Mouse (Mus musculus) MEL (cell line): ENCODE data around the gene Phkg1.
"Not testable (repeated sequence)": the region's sequence is repeated elsewhere in the genome, so short reads cannot be mapped to it uniquely, and the experiment has no call there.

Source experiments
- BHLHE40 ChIP-seq: IDR thresholded peaks from 2 replicates; pipeline ENCODE4 v1.6.1; 2012; ENCODE audit warnings: low read depth, mild to moderate bottlenecking, inconsistent platforms, low read length, improper control_type of control experiment, borderline replicate concordance
- CHD2 ChIP-seq: IDR thresholded peaks from 2 replicates; pipeline ENCODE4 v1.6.1; 2011; ENCODE audit warnings: low read length, improper control_type of control experiment
- CTCF ChIP-seq, 3 experiments: IDR thresholded peaks in 2 of 3; conservative IDR thresholded peaks in 1 of 3; 2 replicates each; pipeline ENCODE4 v1.5.1; 2011 to 2012; ENCODE audit warnings: low read length in 3 of 3, low read depth in 2 of 3, mild to moderate bottlenecking in 2 of 3, improper control_type of control experiment in 1 of 3, inconsistent platforms in 1 of 3, mixed read lengths in 1 of 3, moderate library complexity in 1 of 3; ENCODE audit not compliant: control insufficient read depth in 1 of 3, insufficient read depth in 1 of 3, poor library complexity in 1 of 3, severe bottlenecking in 1 of 3
- ELF1 ChIP-seq: IDR thresholded peaks from 2 replicates; pipeline ENCODE4 v1.6.1; 2014; ENCODE audit warnings: low read depth, mild to moderate bottlenecking, inconsistent platforms, low read length, improper control_type of control experiment, moderate library complexity
- EP300 ChIP-seq, 2 experiments: IDR thresholded peaks; 2 replicates each; pipeline ENCODE4 v1.6.1; 2011; ENCODE audit warnings: improper control_type of control experiment in 2 of 2, low read length in 2 of 2, low read depth in 1 of 2, mild to moderate bottlenecking in 1 of 2
- KAT2A ChIP-seq: conservative IDR thresholded peaks from 2 replicates; pipeline ENCODE4 v1.6.1; 2012; ENCODE audit warnings: low read depth, low read length, improper control_type of control experiment, inconsistent platforms
- MAFK ChIP-seq: IDR thresholded peaks from 2 replicates; pipeline ENCODE4 v1.6.1; 2011; ENCODE audit warnings: low read depth, mild to moderate bottlenecking, low read length, improper control_type of control experiment, borderline replicate concordance
- MAX ChIP-seq: IDR thresholded peaks from 2 replicates; pipeline ENCODE4 v1.6.1; 2011; ENCODE audit warnings: low read length, improper control_type of control experiment
- NRF1 ChIP-seq: IDR thresholded peaks from 2 replicates; pipeline ENCODE4 v1.6.1; 2014; ENCODE audit warnings: low read depth, mild to moderate bottlenecking, inconsistent platforms, low read length, improper control_type of control experiment, moderate library complexity; ENCODE audit not compliant: poor library complexity, insufficient read depth, severe bottlenecking
- POLR2A ChIP-seq, 2 experiments: IDR thresholded peaks; 2 replicates each; pipeline ENCODE4 v1.6.1; 2011 to 2012; ENCODE audit warnings: low read length in 2 of 2, mild to moderate bottlenecking in 2 of 2, control low read depth in 1 of 2, improper control_type of control experiment in 1 of 2, low read depth in 1 of 2, moderate library complexity in 1 of 2; ENCODE audit not compliant: control insufficient read depth in 1 of 2, insufficient read depth in 1 of 2, poor library complexity in 1 of 2
- POLR2AphosphoS2 ChIP-seq: IDR thresholded peaks from 2 replicates; pipeline ENCODE4 v1.6.1; 2011; ENCODE audit warnings: low read length, improper control_type of control experiment
- TAL1 ChIP-seq: IDR thresholded peaks from 2 replicates; pipeline ENCODE4 v1.6.1; 2012; ENCODE audit warnings: mild to moderate bottlenecking, inconsistent platforms, low read length, moderate library complexity, mixed read lengths
- ZKSCAN1 ChIP-seq: IDR thresholded peaks from 2 replicates; pipeline ENCODE4 v1.6.1; 2012; ENCODE audit warnings: low read depth, mild to moderate bottlenecking, inconsistent platforms, low read length, improper control_type of control experiment, moderate library complexity
- ZNF384 ChIP-seq: IDR thresholded peaks from 2 replicates; pipeline ENCODE4 v1.6.1; 2012; ENCODE audit warnings: low read depth, mild to moderate bottlenecking, inconsistent platforms, low read length, improper control_type of control experiment

DNA sequence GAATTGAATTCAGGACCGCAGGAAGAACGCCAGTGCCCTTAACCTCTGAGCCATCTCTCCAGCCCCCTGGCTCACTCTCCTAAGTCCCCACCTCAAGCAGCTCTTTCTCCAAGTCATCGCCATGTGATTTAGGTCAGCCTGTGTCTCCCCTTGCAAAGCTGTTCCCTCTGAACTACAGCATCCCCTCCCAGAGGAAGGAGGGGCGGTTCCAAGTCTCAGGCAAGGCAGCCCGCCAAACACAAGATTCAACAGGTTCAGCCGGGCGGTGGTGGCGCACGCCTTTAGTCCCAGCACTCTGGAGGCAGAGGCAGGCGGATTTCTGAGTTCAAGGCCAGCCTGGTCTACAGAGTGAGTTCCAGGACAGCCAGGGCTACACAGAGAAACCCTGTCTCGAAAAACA, 17.1 kb upstream of the Phkg1 start:
- TF ChIP-seq ZKSCAN1; POLR2A (IDR thresholded peaks at IDR 0.05; ENCODE audit: control insufficient read depth in 1 of 2, insufficient read depth in 1 of 2, low read depth in 1 of 2, low read length in 2 of 2, poor library complexity in 1 of 2); CHD2; CTCF (IDR thresholded peaks at IDR 0.05 in 2 of 3, conservative IDR thresholded peaks at IDR 0.05 in 1 of 3; ENCODE audit: control insufficient read depth in 1 of 3, insufficient read depth in 1 of 3, low read depth in 2 of 3, low read length in 3 of 3, poor library complexity in 1 of 3, severe bottlenecking in 1 of 3); ELF1; EP300 (IDR thresholded peaks at IDR 0.05; ENCODE audit: low read depth in 1 of 2, low read length in 2 of 2); MAX; TAL1; MAFK; POLR2AphosphoS2; BHLHE40; NRF1; KAT2A; ZNF384: not testable (repeated sequence)
